Mouse (Mus musculus): ENCODE data around the gene Bag5. TPM values are rescaled to one million over a fixed set of nuclear protein-coding genes. Genes with fewer than 3 reads are reported as not detected.
A peak's percentile ranks its signal among the peaks of the same experiment; 100 is the strongest.

The Bag5 gene
- polyA plus RNA-seq, 2 experiments = 9.8 to 15.2 TPM

- ATAC-seq (ENCODE audit: insufficient read depth) = no peak
- H3K9ac ChIP-seq (replicated peaks) = no peak overlapping the region
- H3K36me3 ChIP-seq (replicated peaks; ENCODE audit: control insufficient read depth, insufficient read depth, low read depth) = no peaks in the 10 kb centered on the region
- 65% methylated on average over 5 of the region's 5 CpGs for WGBS (ENCODE audit: insufficient replicate concordance)
- H3K27me3 ChIP-seq (ENCODE audit: control insufficient read depth, insufficient read depth, low read length) = no peaks in the 10 kb centered on the region
- TF ChIP-seq CTCF (IDR thresholded peaks at IDR 0.05; ENCODE audit: low read depth) (no peak), EP300 (IDR thresholded peaks at IDR 0.05; ENCODE audit: low read depth) (no peak)
- peaks cover 3 to 4% of the 10 kb centered on the region in 2 experiments; a peak in 1 of 4 replicates for H3K4me1 ChIP-seq (replicated peaks; ENCODE audit: control insufficient read depth in 2 of 2, insufficient read depth in 2 of 2, low read length in 1 of 2)
- no peak overlapping the region for H3K4me3 ChIP-seq (ENCODE audit: insufficient read depth in 1 of 2, low read depth in 2 of 2, low read length in 2 of 2)
- H3K4me2 ChIP-seq (ENCODE audit: low read depth) = no peak overlapping the region
- DNase-seq (ENCODE audit: low read depth in 3 of 3, low spot score in 3 of 3) = no peak
- H3K27ac ChIP-seq = no peak overlapping the region
- no peaks in the 10 kb centered on the region for H3K9me3 ChIP-seq (ENCODE audit: control insufficient read depth, low read length)
Observed at GRCm38 (mm10) chr12:111682806-111683205, 30.3 kb downstream of the Bag5 start.

- no peaks in the 10 kb centered on the region for H3K36me3 ChIP-seq (replicated peaks; ENCODE audit: control insufficient read depth, insufficient read depth, low read depth)
- no peaks in the 10 kb centered on the region for H3K27me3 ChIP-seq (ENCODE audit: control insufficient read depth, insufficient read depth, low read length)
- 66% methylated on average over 5 of the region's 5 CpGs for WGBS (ENCODE audit: insufficient replicate concordance)
- no peaks in the 10 kb centered on the region for H3K9me3 ChIP-seq (ENCODE audit: control insufficient read depth, low read length)
- no peak overlapping the region for H3K4me2 ChIP-seq (ENCODE audit: low read depth)
- no peak overlapping the region for H3K4me3 ChIP-seq (ENCODE audit: insufficient read depth in 1 of 2, low read depth in 2 of 2, low read length in 2 of 2)
- ATAC-seq (ENCODE audit: insufficient read depth) (no peak), DNase-seq (ENCODE audit: low read depth in 3 of 3, low spot score in 3 of 3) (no peak)
- H3K9ac ChIP-seq (replicated peaks) = no peak overlapping the region
- no peak overlapping the region for H3K27ac ChIP-seq
- peaks cover 8 to 9% of the 10 kb centered on the region in 2 experiments; a peak in 3 of 4 replicates for H3K4me1 ChIP-seq (replicated peaks; ENCODE audit: control insufficient read depth in 2 of 2, insufficient read depth in 2 of 2, low read length in 1 of 2)
- TF ChIP-seq EP300 (IDR thresholded peaks at IDR 0.05; ENCODE audit: low read depth) = no peak
- TF ChIP-seq CTCF (IDR thresholded peaks at IDR 0.05; ENCODE audit: low read depth) = no peak
Observed at GRCm38 (mm10) chr12:111682003-111682402, 31.1 kb downstream of the Bag5 start.

- no peak for DNase-seq (ENCODE audit: low read depth in 3 of 3, low spot score in 3 of 3)
- Histone ChIP-seq H3K36me3 (replicated peaks; ENCODE audit: control insufficient read depth, insufficient read depth, low read depth) (no peaks in the 10 kb centered on the region), H3K4me2 (ENCODE audit: low read depth) (no peak overlapping the region), H3K27ac (no peak overlapping the region), H3K9me3 (ENCODE audit: control insufficient read depth, low read length) (no peaks in the 10 kb centered on the region), H3K9ac (replicated peaks) (no peak overlapping the region), H3K4me1 (replicated peaks; ENCODE audit: control insufficient read depth in 2 of 2, insufficient read depth in 2 of 2, low read length in 1 of 2) (peaks cover 8 to 9% of the 10 kb centered on the region in 2 experiments; a peak in 3 of 4 replicates), H3K27me3 (ENCODE audit: control insufficient read depth, insufficient read depth, low read length) (no peaks in the 10 kb centered on the region), H3K4me3 (ENCODE audit: insufficient read depth in 1 of 2, low read depth in 2 of 2, low read length in 2 of 2) (no peak overlapping the region)
- no peak for TF ChIP-seq CTCF (IDR thresholded peaks at IDR 0.05; ENCODE audit: low read depth)
- no peak for TF ChIP-seq EP300 (IDR thresholded peaks at IDR 0.05; ENCODE audit: low read depth)
- WGBS (ENCODE audit: insufficient replicate concordance) = 66% methylated on average over 8 of the region's 8 CpGs
- no peak for ATAC-seq (ENCODE audit: insufficient read depth)
Observed at GRCm38 (mm10) chr12:111681305-111681704, 31.8 kb downstream of the Bag5 start.

- Histone ChIP-seq H3K4me2 (ENCODE audit: low read depth) (no peak overlapping the region), H3K9me3 (ENCODE audit: control insufficient read depth, low read length) (no peaks in the 10 kb centered on the region), H3K4me1 (replicated peaks; ENCODE audit: control insufficient read depth in 2 of 2, insufficient read depth in 2 of 2, low read length in 1 of 2) (peaks cover 8 to 9% of the 10 kb centered on the region in 2 experiments; a peak in 3 of 4 replicates), H3K36me3 (replicated peaks; ENCODE audit: control insufficient read depth, insufficient read depth, low read depth) (no peaks in the 10 kb centered on the region), H3K4me3 (ENCODE audit: insufficient read depth in 1 of 2, low read depth in 2 of 2, low read length in 2 of 2) (no peak overlapping the region), H3K27me3 (ENCODE audit: control insufficient read depth, insufficient read depth, low read length) (no peaks in the 10 kb centered on the region), H3K27ac (no peak overlapping the region), H3K9ac (replicated peaks) (no peak overlapping the region)
- ATAC-seq (ENCODE audit: insufficient read depth) (no peak), DNase-seq (ENCODE audit: low read depth in 3 of 3, low spot score in 3 of 3) (no peak)
- no peak for TF ChIP-seq CTCF (IDR thresholded peaks at IDR 0.05; ENCODE audit: low read depth)
- TF ChIP-seq EP300 (IDR thresholded peaks at IDR 0.05; ENCODE audit: low read depth) = no peak
- 86% methylated on average over 13 of the region's 13 CpGs for WGBS (ENCODE audit: insufficient replicate concordance)
Observed at GRCm38 (mm10) chr12:111680661-111681060, 32.4 kb downstream of the Bag5 start.

- H3K27ac ChIP-seq = no peak overlapping the region
- ATAC-seq (ENCODE audit: insufficient read depth) = no peak
Observed at GRCm38 (mm10) chr12:111678997-111679396, 34.1 kb downstream of the Bag5 start.

More at GRCm38 (mm10) chr12:111678997-111679396, 34.1 kb downstream of the Bag5 start:
- Histone ChIP-seq H3K27me3 (ENCODE audit: control insufficient read depth, insufficient read depth, low read length) (peaks cover 4% of the 10 kb centered on the region), H3K9me3 (ENCODE audit: control insufficient read depth, low read length) (no peaks in the 10 kb centered on the region), H3K9ac (replicated peaks) (peak overlapping the region; percentile 85), H3K4me3 (ENCODE audit: insufficient read depth in 1 of 2, low read depth in 2 of 2, low read length in 2 of 2) (peak overlapping the region; percentile 91 to 96), H3K4me2 (ENCODE audit: low read depth) (peak overlapping the region; percentile 96), H3K36me3 (replicated peaks; ENCODE audit: control insufficient read depth, insufficient read depth, low read depth) (no peaks in the 10 kb centered on the region), H3K4me1 (replicated peaks; ENCODE audit: control insufficient read depth in 2 of 2, insufficient read depth in 2 of 2, low read length in 1 of 2) (peaks cover 8 to 12% of the 10 kb centered on the region in 2 experiments; a peak in 3 of 4 replicates)
- no peak for TF ChIP-seq EP300 (IDR thresholded peaks at IDR 0.05; ENCODE audit: low read depth)
- no peak for TF ChIP-seq CTCF (IDR thresholded peaks at IDR 0.05; ENCODE audit: low read depth)
- DNase-seq (ENCODE audit: low read depth in 3 of 3, low spot score in 3 of 3) = no peak
- 16% methylated on average over 7 of the region's 7 CpGs for WGBS (ENCODE audit: insufficient replicate concordance)

Data from liver, embryonic 14.5 days (tissue).